Mouse (Mus musculus) hindbrain, postnatal 0 days (tissue): ENCODE measurements around the gene Gm8206. TPM values are rescaled to one million over a fixed set of nuclear protein-coding genes. Genes with fewer than 3 reads are reported as not detected.
A peak's percentile ranks its signal among the peaks of the same experiment; 100 is the strongest.
"Not testable (repeated sequence)": the region's sequence is repeated elsewhere in the genome, so short reads cannot be mapped to it uniquely, and the experiment has no call there.

Experiments
- ATAC-seq: fragments of 200-750 bp; cut with Nextera tagmentation; 2 replicates; pipeline ENCODE4 v1.8.0; 2017; ENCODE audit warnings: mild to moderate bottlenecking, moderate TSS enrichment, moderate library complexity
- DNase-seq: peaks from one replicate; pipeline ENCODE4 v3.0.0-alpha.2; 2015; ENCODE audit warnings: low spot score
- H3K27ac ChIP-seq: fragments of 300-500 bp; sonication (generic); 2 replicates; pipeline ENCODE4 v1.5.1; 2014; ENCODE audit warnings: mild to moderate bottlenecking
- H3K27me3 ChIP-seq: fragments of 300-500 bp; sonication (generic); 2 replicates; pipeline ENCODE4 v1.6.1; 2014; ENCODE audit warnings: low read length, mixed read lengths; ENCODE audit not compliant: insufficient read depth
- H3K36me3 ChIP-seq: fragments of 300-500 bp; sonication (generic); 2 replicates; pipeline ENCODE4 v1.6.1; 2014; ENCODE audit warnings: low read length, mixed read lengths; ENCODE audit not compliant: insufficient read depth
- H3K4me1 ChIP-seq: fragments of 300-500 bp; sonication (generic); 2 replicates; pipeline ENCODE4 v1.6.1; 2014; ENCODE audit warnings: antibody characterized with exemption, low read length, mixed read lengths; ENCODE audit not compliant: insufficient read depth
- H3K4me2 ChIP-seq: fragments of 300-500 bp; sonication (generic); 2 replicates; pipeline ENCODE4 v1.6.1; 2014; ENCODE audit warnings: low read depth, mild to moderate bottlenecking, low read length, moderate library complexity, mixed read lengths
- H3K4me3 ChIP-seq: fragments of 300-500 bp; sonication (generic); 2 replicates; pipeline ENCODE4 v1.5.1; 2014; ENCODE audit warnings: low read length
- H3K9ac ChIP-seq: fragments of 300-500 bp; sonication (generic); replicated peaks from 2 replicates; pipeline ENCODE4 v1.6.1; 2014; ENCODE audit warnings: mild to moderate bottlenecking, low read length, moderate library complexity, mixed read lengths
- H3K9me3 ChIP-seq: fragments of 300-500 bp; sonication (generic); 2 replicates; pipeline ENCODE4 v1.6.1; 2016; ENCODE audit warnings: low read length, mixed read lengths
- CTCF ChIP-seq: IDR thresholded peaks from 2 replicates; pipeline ENCODE4 v1.5.1; 2016; ENCODE audit warnings: antibody characterized with exemption, control low read depth, low read depth
- WGBS: fragments of 180-500 bp; shearing (Covaris S2); extraction: QIAGEN DNeasy Blood & Tissue Kit; methylation state at CpG from one replicate; pipeline ENCODE4 v1.1.7; 2014; 5-methylcytosine and 5-hydroxymethylcytosine counted together
- polyA plus RNA-seq: library from polyadenylated mRNA; unstranded; fragments of >200 nt; fragmentation: Nextera tagmentation; extraction: Ambion mirVana; gene quantifications from 2 replicates; pipeline ENCODE4 v1.2.1, GENCODE M21; 2015
- total RNA-seq: library from RNA; depleted of rRNA; stranded (reverse); fragments of >200 nt; gene quantifications from 2 replicates; pipeline ENCODE4 v1.2.3, GENCODE M21; 2014; rRNA removed

The Gm8206 gene
- 2.5 and 4.2 TPM in 2 replicates for total RNA-seq
- polyA plus RNA-seq = 4.1 and 4.8 TPM in 2 replicates

DNA sequence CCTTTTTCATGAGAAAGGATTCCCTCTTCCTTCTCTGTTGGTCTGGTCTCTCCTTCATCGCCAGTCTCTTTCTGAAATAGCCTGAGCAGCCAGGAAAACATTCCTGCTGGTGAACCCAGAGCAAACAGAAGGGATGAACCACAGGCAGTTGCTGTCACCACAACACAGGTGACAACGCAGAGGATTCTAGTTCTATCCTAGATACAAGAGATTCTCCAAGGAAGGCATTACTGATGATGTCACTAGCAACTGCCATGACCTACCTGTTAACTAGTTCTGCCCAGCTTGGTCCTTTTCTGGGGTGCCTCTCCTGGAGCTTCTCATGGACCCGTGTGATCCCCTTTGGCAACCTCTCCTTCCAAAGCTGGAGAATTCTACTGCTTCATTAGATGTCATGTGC, at the start of gene Gm8206:
Gene Gm8206, minus strand, starts transcription at position 101 of the 400 bp plus-strand sequence.
- not testable (repeated sequence) for H3K4me1 ChIP-seq, DNase-seq, H3K4me3 ChIP-seq, H3K9me3 ChIP-seq, H3K36me3 ChIP-seq, H3K27ac ChIP-seq, ATAC-seq, H3K4me2 ChIP-seq, H3K9ac ChIP-seq, H3K27me3 ChIP-seq
- WGBS = 83% methylated on average over 2 of the region's 3 CpGs

- no CpG with 5 or more reads among the region's 1 CpGs for WGBS
- not testable (repeated sequence) for H3K27me3 ChIP-seq, H3K4me1 ChIP-seq, H3K36me3 ChIP-seq, DNase-seq, H3K27ac ChIP-seq, H3K9ac ChIP-seq, H3K4me3 ChIP-seq, H3K4me2 ChIP-seq, ATAC-seq, H3K9me3 ChIP-seq
Observed at GRCm38 (mm10) chr14:6125707-6126106, 32.0 kb upstream of the Gm8206 start, which contains the start of gene Gm3476. Gm3476 (minus strand) TSS chr14:6125807.

- WGBS = 1% methylated on average over 27 of the region's 51 CpGs
- not testable (repeated sequence) for H3K9me3 ChIP-seq, H3K4me1 ChIP-seq, H3K9ac ChIP-seq, H3K27me3 ChIP-seq, H3K36me3 ChIP-seq
- peak within 1 kb of the TSS; percentile 8; the same call in 1 of the 2 replicates for H3K27ac ChIP-seq
- TF ChIP-seq CTCF = peak; percentile 70
- peak within 1 kb of the TSS; percentile 38; the same call in 1 of the 2 replicates for H3K4me2 ChIP-seq
- peak within 1 kb of the TSS; percentile 32 for H3K4me3 ChIP-seq
- DNase-seq = peak; percentile 75
- peak; percentile 93 for ATAC-seq
Observed at GRCm38 (mm10) chr14:6108272-6108925, 14.7 kb upstream of the Gm8206 start, which contains the start of gene Gm3468. Gm3468 (minus strand) TSS chr14:6108665.

GRCm38 (mm10) chr14:6107500-6107899, 13.8 kb upstream of the Gm8206 start:
- H3K36me3 ChIP-seq, H3K4me1 ChIP-seq, ATAC-seq, H3K9me3 ChIP-seq, H3K9ac ChIP-seq, H3K27ac ChIP-seq, H3K27me3 ChIP-seq: not testable (repeated sequence)
- WGBS = 10% methylated on average over 8 of the region's 9 CpGs
- Histone ChIP-seq H3K4me2 (peak overlapping the region; percentile 38; the same call in 1 of the 2 replicates), H3K4me3 (peak overlapping the region; percentile 32)
- peak; percentile 40 for TF ChIP-seq CTCF
- peak; percentile 18 for DNase-seq

DNA sequence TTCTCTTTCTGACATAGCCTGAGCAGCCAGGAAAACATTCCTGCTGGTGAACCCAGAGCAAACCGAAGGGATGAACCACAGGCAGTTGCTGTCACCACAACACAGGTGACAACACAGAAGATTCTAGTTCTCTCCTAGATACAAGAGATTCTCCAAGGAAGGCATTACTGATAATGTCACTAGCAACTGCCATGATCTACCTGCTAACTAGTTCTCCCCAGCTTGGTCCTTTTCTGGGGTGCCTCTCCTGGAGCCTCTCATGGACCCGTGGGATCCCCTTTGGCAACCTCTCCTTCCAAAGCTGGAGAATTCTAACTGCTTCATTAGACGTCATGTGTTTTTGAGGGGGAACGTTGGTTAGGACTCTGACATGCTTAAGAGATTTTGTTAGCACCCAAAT, 35.6 kb downstream of the Gm8206 start, which contains the start of gene Gm6337:
Gene Gm6337, minus strand, starts transcription at position 101 of the 400 bp plus-strand sequence.
- H3K4me2 ChIP-seq, H3K27ac ChIP-seq, H3K4me1 ChIP-seq, H3K4me3 ChIP-seq, H3K9ac ChIP-seq, H3K36me3 ChIP-seq, DNase-seq, ATAC-seq, H3K9me3 ChIP-seq, H3K27me3 ChIP-seq: not testable (repeated sequence)
- WGBS = 75% methylated on average over 2 of the region's 4 CpGs

DNA sequence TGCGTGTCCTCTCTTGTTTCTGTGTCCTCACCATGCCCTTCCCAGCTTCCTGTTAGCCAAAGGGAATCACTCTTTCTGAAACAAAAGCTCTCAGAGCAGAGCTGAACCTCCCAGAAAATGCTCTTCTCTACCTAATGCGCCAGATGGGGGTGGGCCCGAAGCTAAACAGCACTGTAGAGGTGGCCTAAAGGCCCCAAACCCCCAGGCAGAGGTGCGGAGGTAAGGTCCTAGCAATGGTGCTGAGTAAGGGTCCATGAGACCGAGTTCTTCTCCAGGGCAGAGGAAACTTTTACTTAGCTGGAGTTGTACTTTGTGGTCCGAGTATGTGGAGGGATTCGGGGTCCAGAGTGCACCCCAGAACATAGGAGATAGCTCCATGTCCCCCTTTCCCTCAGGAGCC, 106.6 kb downstream of the Gm8206 start:
- H3K27me3 ChIP-seq, H3K4me3 ChIP-seq, DNase-seq, H3K9ac ChIP-seq, H3K9me3 ChIP-seq, ATAC-seq, H3K4me2 ChIP-seq, H3K36me3 ChIP-seq, H3K27ac ChIP-seq, H3K4me1 ChIP-seq: not testable (repeated sequence)
- 79% methylated on average over 4 of the region's 7 CpGs for WGBS

DNA sequence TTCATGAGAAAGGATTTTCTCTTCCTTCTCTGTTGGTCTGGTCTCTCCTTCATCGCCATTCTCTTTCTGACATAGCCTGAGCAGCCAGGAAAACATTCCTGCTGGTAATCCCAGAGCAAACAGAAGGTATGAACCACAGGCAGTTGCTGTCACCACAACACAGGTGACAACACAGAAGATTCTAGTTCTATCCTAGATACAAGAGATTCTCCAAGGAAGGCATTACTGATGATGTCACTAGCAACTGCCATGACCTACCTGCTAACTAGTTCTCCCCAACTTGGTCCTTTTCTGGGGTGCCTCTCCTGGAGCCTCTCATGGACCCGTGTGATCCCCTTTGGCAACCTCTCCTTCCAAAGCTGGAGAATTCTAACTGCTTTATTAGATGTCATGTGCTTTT, 114.7 kb downstream of the Gm8206 start, which contains the start of gene Gm3453:
Gene Gm3453, minus strand, starts transcription at position 101 of the 400 bp plus-strand sequence.
- not testable (repeated sequence) for H3K9me3 ChIP-seq, H3K4me2 ChIP-seq, H3K27me3 ChIP-seq, H3K4me1 ChIP-seq, H3K27ac ChIP-seq, H3K36me3 ChIP-seq, ATAC-seq, DNase-seq, H3K4me3 ChIP-seq, H3K9ac ChIP-seq
- WGBS = 78% methylated on average over 2 of the region's 2 CpGs

Other genes with a start within 250 kb of the Gm8206 start
- 0.25 and 0.26 TPM in 2 replicates for gene Gm8237, start 213.6 kb downstream of the Gm8206 start, total RNA-seq
- 1.4 and 1.5 TPM in 2 replicates for gene Gm8237, start 213.6 kb downstream of the Gm8206 start, polyA plus RNA-seq
- gene Gm3248, start 132.2 kb downstream of the Gm8206 start, total RNA-seq = 0.72 and 3.3 TPM in 2 replicates
- 3.4 and 3.8 TPM in 2 replicates for gene Gm3248, start 132.2 kb downstream of the Gm8206 start, polyA plus RNA-seq
- not detected in 2 replicates for gene Gm3453, start 114.8 kb downstream of the Gm8206 start, total RNA-seq
- gene Gm3453, start 114.8 kb downstream of the Gm8206 start, polyA plus RNA-seq = not detected in 2 replicates
- not detected in 2 replicates for gene Gm6337, start 35.7 kb downstream of the Gm8206 start, total RNA-seq
- gene Gm6337, start 35.7 kb downstream of the Gm8206 start, polyA plus RNA-seq = 0.08 TPM in 1 of 2 replicates, not detected in the other
- gene Gm3468, start 14.7 kb upstream of the Gm8206 start, total RNA-seq = 3.4 and 4.1 TPM in 2 replicates
- gene Gm3468, start 14.7 kb upstream of the Gm8206 start, polyA plus RNA-seq = 4.6 and 4.8 TPM in 2 replicates
- not detected in 2 replicates for gene Gm3476, start 31.9 kb upstream of the Gm8206 start, total RNA-seq
- not detected in 2 replicates for gene Gm3476, start 31.9 kb upstream of the Gm8206 start, polyA plus RNA-seq
- not detected in 2 replicates for gene Gm21560, start 125.3 kb upstream of the Gm8206 start, total RNA-seq
- 0.28 TPM in 1 of 2 replicates, not detected in the other for gene Gm21560, start 125.3 kb upstream of the Gm8206 start, polyA plus RNA-seq
- 2.6 TPM in 1 of 2 replicates, not detected in the other for gene Gm3411, start 193.3 kb upstream of the Gm8206 start, total RNA-seq
- gene Gm3411, start 193.3 kb upstream of the Gm8206 start, polyA plus RNA-seq = 8.2 and 8.3 TPM in 2 replicates
- not detected in 2 replicates for gene Gm21103, start 210.9 kb upstream of the Gm8206 start, total RNA-seq
- 0.33 TPM in 1 of 2 replicates, not detected in the other for gene Gm21103, start 210.9 kb upstream of the Gm8206 start, polyA plus RNA-seq
- gene Gm3618, start 249.7 kb upstream of the Gm8206 start, total RNA-seq = not detected in 2 replicates
- gene Gm3618, start 249.7 kb upstream of the Gm8206 start, polyA plus RNA-seq = not detected in 2 replicates